Mouse (Mus musculus): ENCODE results near the gene Ly6g6f. TPM values are rescaled to one million over a fixed set of nuclear protein-coding genes. Genes with fewer than 3 reads are reported as not detected.
"Not testable (repeated sequence)": the region's sequence is repeated elsewhere in the genome, so short reads cannot be mapped to it uniquely, and the experiment has no call there.

Ly6g6f gene
- polyA plus RNA-seq, 1 experiment = 3.8 TPM

DNA sequence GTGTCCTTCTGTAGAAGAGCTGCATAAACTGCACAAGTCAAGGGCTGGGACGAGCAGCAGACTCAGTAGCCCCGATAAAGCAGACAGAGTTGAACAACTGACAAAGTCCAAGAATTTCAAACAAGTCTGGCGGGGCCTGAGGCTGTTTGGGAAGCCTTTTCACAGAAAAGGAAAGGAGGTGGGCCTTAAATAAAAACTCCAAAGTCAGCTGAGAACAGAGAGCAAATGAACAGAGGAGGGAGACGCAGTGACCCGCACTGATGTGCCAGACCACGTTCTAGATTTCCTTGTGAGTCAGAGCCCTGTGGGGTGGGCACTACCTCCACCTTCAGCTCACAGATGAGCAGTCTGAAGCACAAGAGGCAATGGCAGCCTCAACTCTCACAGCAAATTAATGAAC lies 50.5 kb downstream of the Ly6g6f start:
- no peak for TF ChIP-seq CTCF (IDR thresholded peaks at IDR 0.05; ENCODE audit: extremely low read depth, insufficient read length, insufficient replicate concordance, low read depth, low read length)
- no peak for TF ChIP-seq POLR2A (IDR thresholded peaks at IDR 0.05; ENCODE audit: low read depth, low read length)
- H3K36me3 ChIP-seq (ENCODE audit: control insufficient read depth, insufficient read depth, low read length) = no peaks in the 10 kb centered on the region
- no peaks in the 10 kb centered on the region; the same call in 1 of the 2 replicates for H3K4me1 ChIP-seq (ENCODE audit: control insufficient read depth, insufficient read depth, insufficient read length, low read length)
- WGBS = 39% methylated on average over 6 of the region's 6 CpGs
- H3K4me3 ChIP-seq (ENCODE audit: low read depth, low read length) = no peak overlapping the region
- H3K27ac ChIP-seq (ENCODE audit: insufficient read depth, low read depth, low read length) = no peak overlapping the region
- H3K27me3 ChIP-seq (ENCODE audit: control insufficient read depth, insufficient read depth, low read length) = no peaks in the 10 kb centered on the region

GRCm38 (mm10) chr17:35033703-35034102 lies 51.7 kb downstream of the Ly6g6f start:
- H3K27ac ChIP-seq (ENCODE audit: insufficient read depth, low read depth, low read length); H3K4me3 ChIP-seq (ENCODE audit: low read depth, low read length); H3K4me1 ChIP-seq (ENCODE audit: control insufficient read depth, insufficient read depth, insufficient read length, low read length); H3K36me3 ChIP-seq (ENCODE audit: control insufficient read depth, insufficient read depth, low read length); H3K27me3 ChIP-seq (ENCODE audit: control insufficient read depth, insufficient read depth, low read length): not testable (repeated sequence)
- WGBS = 60% methylated on average over 1 of the region's 1 CpGs

DNA sequence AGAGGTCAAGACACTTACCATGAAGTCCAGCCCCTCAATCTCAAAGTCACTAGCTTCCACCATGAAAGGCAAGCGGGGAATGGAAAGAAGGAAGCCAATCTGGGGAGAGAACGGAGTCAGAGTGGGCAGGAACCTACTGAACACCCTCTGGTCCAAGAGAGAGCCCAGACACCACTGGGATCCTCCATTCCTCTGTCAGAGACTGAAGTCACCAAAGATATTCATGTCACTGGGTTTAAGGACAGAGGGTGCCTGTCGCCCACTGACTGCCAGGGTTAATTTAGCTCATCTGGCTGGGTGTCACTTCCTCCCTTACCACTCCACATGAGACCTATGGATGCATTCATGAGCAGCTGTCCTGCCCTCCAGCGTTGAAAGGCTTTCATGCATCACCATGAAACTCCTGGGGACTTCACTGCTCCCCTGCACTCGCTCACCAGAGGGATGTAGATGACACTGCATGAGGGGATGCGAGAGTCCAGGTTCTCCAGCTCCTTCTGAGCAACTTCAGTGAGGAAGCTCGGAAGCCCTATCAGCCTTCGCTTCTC lies 53.0 kb downstream of the Ly6g6f start:
- no peak for TF ChIP-seq CTCF (IDR thresholded peaks at IDR 0.05; ENCODE audit: extremely low read depth, insufficient read length, insufficient replicate concordance, low read depth, low read length)
- TF ChIP-seq POLR2A (IDR thresholded peaks at IDR 0.05; ENCODE audit: low read depth, low read length) = no peak
- Histone ChIP-seq H3K4me1 (ENCODE audit: control insufficient read depth, insufficient read depth, insufficient read length, low read length) (no peaks in the 10 kb centered on the region; the same call in 1 of the 2 replicates), H3K27me3 (ENCODE audit: control insufficient read depth, insufficient read depth, low read length) (no peaks in the 10 kb centered on the region), H3K4me3 (ENCODE audit: low read depth, low read length) (no peak overlapping the region), H3K36me3 (ENCODE audit: control insufficient read depth, insufficient read depth, low read length) (no peaks in the 10 kb centered on the region), H3K27ac (ENCODE audit: insufficient read depth, low read depth, low read length) (no peak overlapping the region)
- 71% methylated on average over 8 of the region's 8 CpGs for WGBS

GRCm38 (mm10) chr17:35031880-35032279 lies 53.5 kb downstream of the Ly6g6f start:
- Histone ChIP-seq H3K4me3 (ENCODE audit: low read depth, low read length) (no peak overlapping the region), H3K4me1 (ENCODE audit: control insufficient read depth, insufficient read depth, insufficient read length, low read length) (no peaks in the 10 kb centered on the region; the same call in 1 of the 2 replicates), H3K36me3 (ENCODE audit: control insufficient read depth, insufficient read depth, low read length) (no peaks in the 10 kb centered on the region), H3K27me3 (ENCODE audit: control insufficient read depth, insufficient read depth, low read length) (no peaks in the 10 kb centered on the region), H3K27ac (ENCODE audit: insufficient read depth, low read depth, low read length) (no peak overlapping the region)
- WGBS = 57% methylated on average over 5 of the region's 7 CpGs
- no peak for TF ChIP-seq CTCF (IDR thresholded peaks at IDR 0.05; ENCODE audit: extremely low read depth, insufficient read length, insufficient replicate concordance, low read depth, low read length)
- no peak for TF ChIP-seq POLR2A (IDR thresholded peaks at IDR 0.05; ENCODE audit: low read depth, low read length)

- WGBS = 82% methylated on average over 11 of the region's 11 CpGs
- TF ChIP-seq CTCF (IDR thresholded peaks at IDR 0.05; ENCODE audit: extremely low read depth, insufficient read length, insufficient replicate concordance, low read depth, low read length) (no peak), POLR2A (IDR thresholded peaks at IDR 0.05; ENCODE audit: low read depth, low read length) (no peak)
- Histone ChIP-seq H3K36me3 (ENCODE audit: control insufficient read depth, insufficient read depth, low read length) (no peaks in the 10 kb centered on the region), H3K27me3 (ENCODE audit: control insufficient read depth, insufficient read depth, low read length) (no peaks in the 10 kb centered on the region), H3K27ac (ENCODE audit: insufficient read depth, low read depth, low read length) (no peak overlapping the region), H3K4me1 (ENCODE audit: control insufficient read depth, insufficient read depth, insufficient read length, low read length) (no peaks in the 10 kb centered on the region; the same call in 1 of the 2 replicates), H3K4me3 (ENCODE audit: low read depth, low read length) (no peak overlapping the region)
Observed at GRCm38 (mm10) chr17:35031272-35031671, 54.1 kb downstream of the Ly6g6f start.

Other genes starting within 250 kb of the Ly6g6f start
- gene Stk19, start 248.7 kb downstream of the Ly6g6f start, polyA plus RNA-seq (2012; rRNA removed) = 28.6 and 56.3 TPM in 2 replicates
- gene Dxo, start 248.6 kb downstream of the Ly6g6f start, polyA plus RNA-seq (2012; rRNA removed) = 31.5 and 51.8 TPM in 2 replicates
- gene Skiv2l, start 235.4 kb downstream of the Ly6g6f start, polyA plus RNA-seq (2012; rRNA removed) = 48.1 and 79.3 TPM in 2 replicates
- 7.8 and 18.3 TPM in 2 replicates for gene Nelfe, start 235.2 kb downstream of the Ly6g6f start, polyA plus RNA-seq (2012; rRNA removed)
- gene Cfb, start 223.1 kb downstream of the Ly6g6f start, polyA plus RNA-seq (2012; rRNA removed) = 22.4 and 71.5 TPM in 2 replicates
- gene Zbtb12, start 206.1 kb downstream of the Ly6g6f start, polyA plus RNA-seq (2012; rRNA removed) = 2.9 and 6.8 TPM in 2 replicates
- not detected in 2 replicates for gene Gm20547, start 203.6 kb downstream of the Ly6g6f start, polyA plus RNA-seq (2012; rRNA removed)
- gene C2, start 187.3 kb downstream of the Ly6g6f start, polyA plus RNA-seq (2012; rRNA removed) = 4.3 and 10.6 TPM in 2 replicates
- gene Ehmt2, start 187.1 kb downstream of the Ly6g6f start, polyA plus RNA-seq (2012; rRNA removed) = 101 and 242 TPM in 2 replicates
- 64.8 and 101 TPM in 2 replicates for gene Slc44a4, start 171.1 kb downstream of the Ly6g6f start, polyA plus RNA-seq (2012; rRNA removed)
- gene Neu1, start 154.4 kb downstream of the Ly6g6f start, polyA plus RNA-seq (2012; rRNA removed) = 21.2 and 68.8 TPM in 2 replicates
- 17.1 and 19.8 TPM in 2 replicates for gene Hspa1b, start 126.4 kb downstream of the Ly6g6f start, polyA plus RNA-seq (2012; rRNA removed)
- not detected in 2 replicates for gene Gm20481, start 115.7 kb downstream of the Ly6g6f start, polyA plus RNA-seq (2012; rRNA removed)
- 8.9 and 9.3 TPM in 2 replicates for gene Hspa1a, start 113.5 kb downstream of the Ly6g6f start, polyA plus RNA-seq (2012; rRNA removed)
- gene Hspa1l, start 112.9 kb downstream of the Ly6g6f start, polyA plus RNA-seq (2012; rRNA removed) = 0.06 and 0.14 TPM in 2 replicates
- gene Lsm2, start 103.7 kb downstream of the Ly6g6f start, polyA plus RNA-seq (2012; rRNA removed) = 51.7 and 82.1 TPM in 2 replicates
- gene Vars, start 84.6 kb downstream of the Ly6g6f start, polyA plus RNA-seq (2012; rRNA removed) = 123 and 182 TPM in 2 replicates
- 0.82 and 1.2 TPM in 2 replicates for gene Vwa7, start 69.0 kb downstream of the Ly6g6f start, polyA plus RNA-seq (2012; rRNA removed)
- 0.87 and 1.0 TPM in 2 replicates for gene Sapcd1, start 57.6 kb downstream of the Ly6g6f start, polyA plus RNA-seq (2012; rRNA removed)
- gene Msh5, start 38.9 kb downstream of the Ly6g6f start, polyA plus RNA-seq (2012; rRNA removed) = 2.2 and 2.3 TPM in 2 replicates
- 134 and 219 TPM in 2 replicates for gene Clic1, start 35.6 kb downstream of the Ly6g6f start, polyA plus RNA-seq (2012; rRNA removed)
- 8.5 and 14.5 TPM in 2 replicates for gene Ddah2, start 26.6 kb downstream of the Ly6g6f start, polyA plus RNA-seq (2012; rRNA removed)
- 9.3 and 9.9 TPM in 2 replicates for gene Ly6g6c, start 20.2 kb downstream of the Ly6g6f start, polyA plus RNA-seq (2012; rRNA removed)
- gene Mpig6b, start 19.4 kb downstream of the Ly6g6f start, polyA plus RNA-seq (2012; rRNA removed) = 0.28 and 0.39 TPM in 2 replicates
- gene Ly6g6e, start 8.7 kb downstream of the Ly6g6f start, polyA plus RNA-seq (2012; rRNA removed) = 1.3 and 19.4 TPM in 2 replicates
- 7.2 and 10.7 TPM in 2 replicates for gene Ly6g6d, start 7.5 kb downstream of the Ly6g6f start, polyA plus RNA-seq (2012; rRNA removed)
- 114 and 183 TPM in 2 replicates for gene Abhd16a, start 3.7 kb upstream of the Ly6g6f start, polyA plus RNA-seq (2012; rRNA removed)
- gene Ly6g5c, start 22.7 kb upstream of the Ly6g6f start, polyA plus RNA-seq (2012; rRNA removed) = not detected in 2 replicates
- 0.76 and 1.4 TPM in 2 replicates for gene Ly6g5b, start 29.8 kb upstream of the Ly6g6f start, polyA plus RNA-seq (2012; rRNA removed)
- gene Gpank1, start 35.8 kb upstream of the Ly6g6f start, polyA plus RNA-seq (2012; rRNA removed) = 10.5 and 25.3 TPM in 2 replicates
- gene Csnk2b, start 36.4 kb upstream of the Ly6g6f start, polyA plus RNA-seq (2012; rRNA removed) = 226 and 448 TPM in 2 replicates
- gene D17H6S53E, start 40.8 kb upstream of the Ly6g6f start, polyA plus RNA-seq (2012; rRNA removed) = 6.9 and 16.2 TPM in 2 replicates
- 0.15 and 0.25 TPM in 2 replicates for gene Apom, start 46.4 kb upstream of the Ly6g6f start, polyA plus RNA-seq (2012; rRNA removed)
- gene Bag6, start 49.6 kb upstream of the Ly6g6f start, polyA plus RNA-seq (2012; rRNA removed) = 93.6 and 184 TPM in 2 replicates
- 177 and 352 TPM in 2 replicates for gene Prrc2a, start 79.3 kb upstream of the Ly6g6f start, polyA plus RNA-seq (2012; rRNA removed)
- 0.36 and 1.6 TPM in 2 replicates for gene Aif1, start 90.5 kb upstream of the Ly6g6f start, polyA plus RNA-seq (2012; rRNA removed)
- gene Lst1, start 102.8 kb upstream of the Ly6g6f start, polyA plus RNA-seq (2012; rRNA removed) = 11.5 and 18.8 TPM in 2 replicates
- gene Ltb, start 108.8 kb upstream of the Ly6g6f start, polyA plus RNA-seq (2012; rRNA removed) = 26.2 and 32.9 TPM in 2 replicates
- 0.94 and 1.8 TPM in 2 replicates for gene Tnf, start 116.4 kb upstream of the Ly6g6f start, polyA plus RNA-seq (2012; rRNA removed)
- gene Lta, start 119.7 kb upstream of the Ly6g6f start, polyA plus RNA-seq (2012; rRNA removed) = 0.47 and 0.66 TPM in 2 replicates
- gene Gm16181, start 135.2 kb upstream of the Ly6g6f start, polyA plus RNA-seq (2012; rRNA removed) = 0.22 TPM in 1 of 2 replicates, not detected in the other
- gene Atp6v1g2, start 148.1 kb upstream of the Ly6g6f start, polyA plus RNA-seq (2012; rRNA removed) = 1.0 and 2.8 TPM in 2 replicates
- gene Nfkbil1, start 150.2 kb upstream of the Ly6g6f start, polyA plus RNA-seq (2012; rRNA removed) = 13.7 and 36.3 TPM in 2 replicates
- gene Ddx39b, start 156.1 kb upstream of the Ly6g6f start, polyA plus RNA-seq (2012; rRNA removed) = 95.6 and 194 TPM in 2 replicates
- gene H2-D1, start 177.1 kb upstream of the Ly6g6f start, polyA plus RNA-seq (2012; rRNA removed) = 776 and 1,546 TPM in 2 replicates
- gene H2-Q1, start 234.8 kb upstream of the Ly6g6f start, polyA plus RNA-seq (2012; rRNA removed) = 36.3 and 83.4 TPM in 2 replicates

Data from small intestine, adult 2 months (tissue).